Mouse (Mus musculus) CH12.LX (cell line): ENCODE data around the gene Gm128. TPM values are rescaled to one million over a fixed set of nuclear protein-coding genes. Genes with fewer than 3 reads are reported as not detected.

Experiments
- polyA plus RNA-seq: library from polyadenylated mRNA; unstranded; fragments of >175 nt; gene quantifications from 2 replicates; pipeline ENCODE4 v1.2.1, GENCODE M21; 2012; ENCODE audit warnings: low read depth; ENCODE audit not compliant: insufficient read length
- total RNA-seq, 2 experiments: library from RNA; depleted of rRNA; stranded (reverse); fragments of 300-350 nt in 1 of 2; fragments of >200 nt in 1 of 2; gene quantifications; 2 replicates each; pipeline ENCODE4 v1.2.3; 2012 to 2014

Gm128 gene
- total and polyA plus RNA-seq, 3 experiments: not detected

Other genes starting within 250 kb of the Gm128 start
- gene Zfp687, start 226.2 kb downstream of the Gm128 start, total RNA-seq (2012; rRNA removed): 10.8 and 11.1 TPM in 2 replicates
- 3.3 and 4.2 TPM in 2 replicates for gene Zfp687, start 226.2 kb downstream of the Gm128 start, total RNA-seq (2014; rRNA removed)
- gene Zfp687, start 226.2 kb downstream of the Gm128 start, polyA plus RNA-seq: 12.6 and 13.5 TPM in 2 replicates
- gene Psmd4, start 199.0 kb downstream of the Gm128 start, total RNA-seq (2012; rRNA removed): 258 and 276 TPM in 2 replicates
- 284 and 305 TPM in 2 replicates for gene Psmd4, start 199.0 kb downstream of the Gm128 start, total RNA-seq (2014; rRNA removed)
- gene Psmd4, start 199.0 kb downstream of the Gm128 start, polyA plus RNA-seq: 332 and 360 TPM in 2 replicates
- 21.5 and 22.7 TPM in 2 replicates for gene Pip5k1a, start 134.7 kb downstream of the Gm128 start, total RNA-seq (2012; rRNA removed)
- 34.1 and 38.0 TPM in 2 replicates for gene Pip5k1a, start 134.7 kb downstream of the Gm128 start, total RNA-seq (2014; rRNA removed)
- gene Pip5k1a, start 134.7 kb downstream of the Gm128 start, polyA plus RNA-seq: 35.8 and 40.3 TPM in 2 replicates
- 33.7 and 34.1 TPM in 2 replicates for gene Vps72, start 130.6 kb downstream of the Gm128 start, total RNA-seq (2012; rRNA removed)
- gene Vps72, start 130.6 kb downstream of the Gm128 start, total RNA-seq (2014; rRNA removed): 33.3 and 33.5 TPM in 2 replicates
- gene Vps72, start 130.6 kb downstream of the Gm128 start, polyA plus RNA-seq: 54.4 and 75.4 TPM in 2 replicates
- 0.21 and 0.47 TPM in 2 replicates for gene Tmod4, start 117.1 kb downstream of the Gm128 start, total RNA-seq (2012; rRNA removed)
- not detected in 2 replicates for gene Tmod4, start 117.1 kb downstream of the Gm128 start, total RNA-seq (2014; rRNA removed)
- 0.81 TPM in 1 of 2 replicates, not detected in the other for gene Tmod4, start 117.1 kb downstream of the Gm128 start, polyA plus RNA-seq
- gene Scnm1, start 107.6 kb downstream of the Gm128 start, total RNA-seq (2012; rRNA removed): 50.5 and 51.0 TPM in 2 replicates
- 53.1 and 64.5 TPM in 2 replicates for gene Scnm1, start 107.6 kb downstream of the Gm128 start, total RNA-seq (2014; rRNA removed)
- gene Scnm1, start 107.6 kb downstream of the Gm128 start, polyA plus RNA-seq: 59.2 and 83.9 TPM in 2 replicates
- gene Lysmd1, start 107.5 kb downstream of the Gm128 start, total RNA-seq (2012; rRNA removed): 12.0 and 13.6 TPM in 2 replicates
- gene Lysmd1, start 107.5 kb downstream of the Gm128 start, total RNA-seq (2014; rRNA removed): 9.6 and 11.6 TPM in 2 replicates
- gene Lysmd1, start 107.5 kb downstream of the Gm128 start, polyA plus RNA-seq: 7.8 and 8.1 TPM in 2 replicates
- gene Tnfaip8l2, start 99.2 kb downstream of the Gm128 start, total RNA-seq (2012; rRNA removed): 19.1 and 28.2 TPM in 2 replicates
- 24.8 and 26.2 TPM in 2 replicates for gene Tnfaip8l2, start 99.2 kb downstream of the Gm128 start, total RNA-seq (2014; rRNA removed)
- 18.2 and 22.5 TPM in 2 replicates for gene Tnfaip8l2, start 99.2 kb downstream of the Gm128 start, polyA plus RNA-seq
- gene Sema6c, start 81.1 kb downstream of the Gm128 start, total RNA-seq (2012; rRNA removed): 0.30 and 0.42 TPM in 2 replicates
- gene Sema6c, start 81.1 kb downstream of the Gm128 start, total RNA-seq (2014; rRNA removed): not detected in 2 replicates
- 0.27 and 0.53 TPM in 2 replicates for gene Sema6c, start 81.1 kb downstream of the Gm128 start, polyA plus RNA-seq
- 14.7 and 18.2 TPM in 2 replicates for gene Gabpb2, start 23.7 kb downstream of the Gm128 start, total RNA-seq (2012; rRNA removed)
- 15.4 and 16.6 TPM in 2 replicates for gene Gabpb2, start 23.7 kb downstream of the Gm128 start, total RNA-seq (2014; rRNA removed)
- 20.6 and 21.1 TPM in 2 replicates for gene Gabpb2, start 23.7 kb downstream of the Gm128 start, polyA plus RNA-seq
- 55.3 and 82.3 TPM in 2 replicates for gene Cdc42se1, start 12.9 kb downstream of the Gm128 start, total RNA-seq (2012; rRNA removed)
- 66.3 and 71.1 TPM in 2 replicates for gene Cdc42se1, start 12.9 kb downstream of the Gm128 start, total RNA-seq (2014; rRNA removed)
- gene Cdc42se1, start 12.9 kb downstream of the Gm128 start, polyA plus RNA-seq: 123 and 128 TPM in 2 replicates
- 10.0 and 11.5 TPM in 2 replicates for gene Mllt11, start 9.4 kb downstream of the Gm128 start, total RNA-seq (2012; rRNA removed)
- gene Mllt11, start 9.4 kb downstream of the Gm128 start, total RNA-seq (2014; rRNA removed): 9.5 and 10.0 TPM in 2 replicates
- gene Mllt11, start 9.4 kb downstream of the Gm128 start, polyA plus RNA-seq: 23.9 and 24.2 TPM in 2 replicates
- gene Bnipl, start 9.6 kb upstream of the Gm128 start, total RNA-seq (2012; rRNA removed): 0.17 TPM in 1 of 2 replicates, not detected in the other
- gene Bnipl, start 9.6 kb upstream of the Gm128 start, total RNA-seq (2014; rRNA removed): not detected in 2 replicates
- 0.30 and 0.33 TPM in 2 replicates for gene Bnipl, start 9.6 kb upstream of the Gm128 start, polyA plus RNA-seq
- gene Mindy1, start 39.7 kb upstream of the Gm128 start, total RNA-seq (2012; rRNA removed): 4.9 and 5.4 TPM in 2 replicates
- 5.0 and 6.0 TPM in 2 replicates for gene Mindy1, start 39.7 kb upstream of the Gm128 start, total RNA-seq (2014; rRNA removed)
- gene Mindy1, start 39.7 kb upstream of the Gm128 start, polyA plus RNA-seq: 8.7 and 14.4 TPM in 2 replicates
- gene Prune1, start 40.5 kb upstream of the Gm128 start, total RNA-seq (2012; rRNA removed): 7.1 and 8.4 TPM in 2 replicates
- 7.1 and 8.5 TPM in 2 replicates for gene Prune1, start 40.5 kb upstream of the Gm128 start, total RNA-seq (2014; rRNA removed)
- 8.8 and 9.1 TPM in 2 replicates for gene Prune1, start 40.5 kb upstream of the Gm128 start, polyA plus RNA-seq
- gene Anxa9, start 65.6 kb upstream of the Gm128 start, total RNA-seq (2012; rRNA removed): 1.9 and 2.5 TPM in 2 replicates
- 1.4 and 1.5 TPM in 2 replicates for gene Anxa9, start 65.6 kb upstream of the Gm128 start, total RNA-seq (2014; rRNA removed)
- gene Anxa9, start 65.6 kb upstream of the Gm128 start, polyA plus RNA-seq: 3.6 and 4.1 TPM in 2 replicates
- 70.6 and 81.1 TPM in 2 replicates for gene Cers2, start 73.2 kb upstream of the Gm128 start, total RNA-seq (2012; rRNA removed)
- 96.7 and 105 TPM in 2 replicates for gene Cers2, start 73.2 kb upstream of the Gm128 start, total RNA-seq (2014; rRNA removed)
- gene Cers2, start 73.2 kb upstream of the Gm128 start, polyA plus RNA-seq: 84.5 and 89.8 TPM in 2 replicates
- gene Setdb1, start 115.6 kb upstream of the Gm128 start, total RNA-seq (2012; rRNA removed): 33.7 and 36.1 TPM in 2 replicates
- 43.2 and 46.5 TPM in 2 replicates for gene Setdb1, start 115.6 kb upstream of the Gm128 start, total RNA-seq (2014; rRNA removed)
- 45.1 and 49.5 TPM in 2 replicates for gene Setdb1, start 115.6 kb upstream of the Gm128 start, polyA plus RNA-seq
- gene 4930558C23Rik, start 161.2 kb upstream of the Gm128 start, total RNA-seq (2012; rRNA removed): not detected in 2 replicates
- not detected in 2 replicates for gene 4930558C23Rik, start 161.2 kb upstream of the Gm128 start, total RNA-seq (2014; rRNA removed)
- not detected in 2 replicates for gene 4930558C23Rik, start 161.2 kb upstream of the Gm128 start, polyA plus RNA-seq
- gene Arnt, start 192.8 kb upstream of the Gm128 start, total RNA-seq (2012; rRNA removed): 11.4 and 12.4 TPM in 2 replicates
- gene Arnt, start 192.8 kb upstream of the Gm128 start, total RNA-seq (2014; rRNA removed): 13.2 and 13.5 TPM in 2 replicates
- 24.9 and 27.7 TPM in 2 replicates for gene Arnt, start 192.8 kb upstream of the Gm128 start, polyA plus RNA-seq